Mouse (Mus musculus) limb, embryonic 15.5 days (tissue): ENCODE results near the gene Lgals9. TPM values are rescaled to one million over a fixed set of nuclear protein-coding genes. Genes with fewer than 3 reads are reported as not detected.

Experiments
- ATAC-seq: fragments of 200-750 bp; cut with Nextera tagmentation; 2 replicates; pipeline ENCODE4 v1.8.0; 2017; ENCODE audit warnings: low read depth, moderate TSS enrichment; ENCODE audit not compliant: insufficient number of reproducible peaks, low FRiP score, low TSS enrichment
- H3K27ac ChIP-seq: fragments of 300-500 bp; sonication (generic); 2 replicates; pipeline ENCODE4 v1.5.1; 2015; ENCODE audit warnings: moderate library complexity, mild to moderate bottlenecking, inconsistent platforms
- H3K27me3 ChIP-seq: fragments of 300-500 bp; sonication (generic); 2 replicates; pipeline ENCODE4 v1.6.1; 2015; ENCODE audit warnings: inconsistent platforms
- H3K36me3 ChIP-seq: fragments of 300-500 bp; sonication (generic); 2 replicates; pipeline ENCODE4 v1.6.1; 2015; ENCODE audit warnings: inconsistent platforms
- H3K4me1 ChIP-seq: fragments of 300-500 bp; sonication (generic); 2 replicates; pipeline ENCODE4 v1.6.1; 2015; ENCODE audit warnings: inconsistent platforms
- H3K4me2 ChIP-seq: fragments of 300-500 bp; sonication (generic); 2 replicates; pipeline ENCODE4 v1.6.1; 2015; ENCODE audit warnings: mild to moderate bottlenecking, inconsistent platforms
- H3K4me3 ChIP-seq: fragments of 300-500 bp; sonication (generic); 2 replicates; pipeline ENCODE4 v1.5.1; 2015; ENCODE audit warnings: mild to moderate bottlenecking, inconsistent platforms
- H3K9ac ChIP-seq: fragments of 300-500 bp; sonication (generic); 2 replicates; pipeline ENCODE4 v1.6.1; 2015; ENCODE audit warnings: inconsistent platforms
- H3K9me3 ChIP-seq: fragments of 300-500 bp; sonication (generic); 2 replicates; pipeline ENCODE4 v1.6.1; 2016; ENCODE audit warnings: inconsistent platforms
- WGBS: fragments of 180-500 bp; shearing (Covaris S2); methylation state at CpG from one replicate; pipeline ENCODE4 v1.1.7; 2015; 5-methylcytosine and 5-hydroxymethylcytosine counted together
- polyA plus RNA-seq: library from polyadenylated mRNA; unstranded; fragments of >200 nt; fragmentation: Nextera tagmentation; extraction: Ambion mirVana; gene quantifications from 2 replicates; pipeline ENCODE4 v1.2.1, GENCODE M21; 2015

Gene Lgals9
- polyA plus RNA-seq, result 45.9 and 51.0 TPM in 2 replicates

GRCm38 (mm10) chr11:78984483-78985177, at the start of gene Lgals9:
Gene Lgals9, minus strand, starts transcription at chr11:78984946.
- ATAC-seq, result peak; percentile 55
- Histone ChIP-seq H3K4me2 (peak within 1 kb of the TSS; percentile 31; the same call in 1 of the 2 replicates), H3K36me3 (no peaks in the 10 kb centered on the region), H3K9ac (no peak within 1 kb of the TSS), H3K9me3 (no peaks in the 10 kb centered on the region), H3K27ac (no peak within 1 kb of the TSS), H3K4me3 (peak within 1 kb of the TSS; percentile 16), H3K27me3 (no peaks in the 10 kb centered on the region), H3K4me1 (peaks cover 10% of the 10 kb centered on the region)
- WGBS, result 42% methylated on average over 10 of the region's 10 CpGs

- no peaks in the 10 kb centered on the region for H3K27me3 ChIP-seq
- peaks cover 29% of the 10 kb centered on the region for H3K36me3 ChIP-seq
- H3K4me2 ChIP-seq, result no peak overlapping the region
- no peak overlapping the region for H3K4me3 ChIP-seq
- WGBS, result 83% methylated on average over 11 of the region's 11 CpGs
- no peak overlapping the region for H3K9ac ChIP-seq
- H3K4me1 ChIP-seq, result peaks cover 16% of the 10 kb centered on the region
- H3K9me3 ChIP-seq, result no peaks in the 10 kb centered on the region
- H3K27ac ChIP-seq, result no peak overlapping the region
- no peak for ATAC-seq
Measured at GRCm38 (mm10) chr11:79033636-79034035, 48.9 kb upstream of the Lgals9 start.

- H3K4me2 ChIP-seq, result no peak overlapping the region
- no peak for ATAC-seq
- WGBS, result 79% methylated on average over 12 of the region's 12 CpGs
- H3K27ac ChIP-seq, result no peak overlapping the region
- peaks cover 31% of the 10 kb centered on the region for H3K36me3 ChIP-seq
- H3K4me1 ChIP-seq, result peaks cover 16% of the 10 kb centered on the region
- no peaks in the 10 kb centered on the region for H3K27me3 ChIP-seq
- no peak overlapping the region for H3K4me3 ChIP-seq
- H3K9ac ChIP-seq, result no peak overlapping the region
- H3K9me3 ChIP-seq, result no peaks in the 10 kb centered on the region
Measured at GRCm38 (mm10) chr11:79033021-79033420, 48.3 kb upstream of the Lgals9 start.

GRCm38 (mm10) chr11:79031452-79031746, 46.7 kb upstream of the Lgals9 start:
- H3K27me3 ChIP-seq, result no peaks in the 10 kb centered on the region
- peaks cover 44% of the 10 kb centered on the region for H3K36me3 ChIP-seq
- ATAC-seq, result no peak
- H3K4me2 ChIP-seq, result no peak overlapping the region
- 64% methylated on average over 5 of the region's 5 CpGs for WGBS
- peaks cover 16% of the 10 kb centered on the region for H3K4me1 ChIP-seq
- H3K4me3 ChIP-seq, result no peak overlapping the region
- H3K9ac ChIP-seq, result no peak overlapping the region
- no peaks in the 10 kb centered on the region for H3K9me3 ChIP-seq
- H3K27ac ChIP-seq, result peak overlapping the region; percentile 30; the same call in 1 of the 2 replicates

- peaks cover 45% of the 10 kb centered on the region for H3K36me3 ChIP-seq
- H3K4me3 ChIP-seq, result no peak overlapping the region
- no peak overlapping the region for H3K4me2 ChIP-seq
- H3K4me1 ChIP-seq, result peaks cover 16% of the 10 kb centered on the region
- no peak overlapping the region for H3K9ac ChIP-seq
- WGBS, result 37% methylated on average over 19 of the region's 19 CpGs
- H3K9me3 ChIP-seq, result no peaks in the 10 kb centered on the region
- ATAC-seq, result no peak
- peak overlapping the region; percentile 54; the same call in 1 of the 2 replicates for H3K27ac ChIP-seq
- no peaks in the 10 kb centered on the region for H3K27me3 ChIP-seq
Measured at GRCm38 (mm10) chr11:79030570-79031451, 46.1 kb upstream of the Lgals9 start.

GRCm38 (mm10) chr11:79023751-79024150, 39.0 kb upstream of the Lgals9 start:
- H3K4me2 ChIP-seq, result no peak overlapping the region
- H3K4me1 ChIP-seq, result peaks cover 8% of the 10 kb centered on the region
- peak overlapping the region; percentile 44 for H3K27ac ChIP-seq
- peaks cover 59% of the 10 kb centered on the region for H3K36me3 ChIP-seq
- 63% methylated on average over 6 of the region's 6 CpGs for WGBS
- no peaks in the 10 kb centered on the region for H3K27me3 ChIP-seq
- H3K4me3 ChIP-seq, result no peak overlapping the region
- no peak overlapping the region for H3K9ac ChIP-seq
- no peaks in the 10 kb centered on the region for H3K9me3 ChIP-seq
- ATAC-seq, result no peak

- Histone ChIP-seq H3K27me3 (no peaks in the 10 kb centered on the region), H3K9me3 (no peaks in the 10 kb centered on the region), H3K4me3 (no peak overlapping the region), H3K4me1 (peaks cover 8% of the 10 kb centered on the region), H3K4me2 (no peak overlapping the region), H3K9ac (no peak overlapping the region), H3K36me3 (peaks cover 61% of the 10 kb centered on the region), H3K27ac (peak overlapping the region; percentile 44)
- no peak for ATAC-seq
- 18% methylated on average over 7 of the region's 7 CpGs for WGBS
Measured at GRCm38 (mm10) chr11:79023342-79023741, 38.6 kb upstream of the Lgals9 start.

GRCm38 (mm10) chr11:79022836-79023235, 38.1 kb upstream of the Lgals9 start:
- Histone ChIP-seq H3K9me3 (no peaks in the 10 kb centered on the region), H3K9ac (no peak overlapping the region), H3K4me2 (no peak overlapping the region), H3K36me3 (peaks cover 62% of the 10 kb centered on the region), H3K27ac (peak overlapping the region; percentile 44), H3K4me1 (peaks cover 8% of the 10 kb centered on the region), H3K27me3 (no peaks in the 10 kb centered on the region), H3K4me3 (no peak overlapping the region)
- WGBS, result 66% methylated on average over 4 of the region's 4 CpGs
- no peak for ATAC-seq

- H3K9me3 ChIP-seq, result no peaks in the 10 kb centered on the region
- peaks cover 17% of the 10 kb centered on the region for H3K4me1 ChIP-seq
- H3K36me3 ChIP-seq, result peaks cover 63% of the 10 kb centered on the region
- no peak for ATAC-seq
- no peak overlapping the region for H3K4me2 ChIP-seq
- H3K9ac ChIP-seq, result no peak overlapping the region
- WGBS, result 82% methylated on average over 21 of the region's 21 CpGs
- H3K4me3 ChIP-seq, result no peak overlapping the region
- no peak overlapping the region for H3K27ac ChIP-seq
- no peaks in the 10 kb centered on the region for H3K27me3 ChIP-seq
Measured at GRCm38 (mm10) chr11:79020535-79021045, 35.8 kb upstream of the Lgals9 start.

- peaks cover 58% of the 10 kb centered on the region for H3K36me3 ChIP-seq
- no peak for ATAC-seq
- H3K27ac ChIP-seq, result no peak overlapping the region
Measured at GRCm38 (mm10) chr11:79019839-79020534, 35.2 kb upstream of the Lgals9 start.

GRCm38 (mm10) chr11:79018954-79019704, 34.4 kb upstream of the Lgals9 start:
- Histone ChIP-seq H3K4me1 (peaks cover 29% of the 10 kb centered on the region), H3K4me3 (no peak overlapping the region), H3K36me3 (peaks cover 57% of the 10 kb centered on the region), H3K9ac (no peak overlapping the region), H3K9me3 (no peaks in the 10 kb centered on the region), H3K4me2 (no peak overlapping the region), H3K27ac (no peak overlapping the region), H3K27me3 (no peaks in the 10 kb centered on the region)
- no peak for ATAC-seq
- 49% methylated on average over 11 of the region's 11 CpGs for WGBS

More at GRCm38 (mm10) chr11:79019839-79020534, 35.2 kb upstream of the Lgals9 start:
- H3K9ac ChIP-seq, result no peak overlapping the region
- peaks cover 20% of the 10 kb centered on the region for H3K4me1 ChIP-seq
- no peaks in the 10 kb centered on the region for H3K27me3 ChIP-seq
- 82% methylated on average over 17 of the region's 17 CpGs for WGBS
- H3K9me3 ChIP-seq, result no peaks in the 10 kb centered on the region
- no peak overlapping the region for H3K4me3 ChIP-seq
- H3K4me2 ChIP-seq, result no peak overlapping the region
